Mouse (Mus musculus): ENCODE measurements around the gene N4bp1.

N4bp1 gene

GRCm38 (mm10) chr8:86820756-86821201 is 64.3 kb downstream of the N4bp1 start:
- DNase-seq (ENCODE audit: low read depth): peak; percentile 58

GRCm38 (mm10) chr8:86820186-86820755 is 64.8 kb downstream of the N4bp1 start:
- DNase-seq (ENCODE audit: low read depth): no peak

DNA sequence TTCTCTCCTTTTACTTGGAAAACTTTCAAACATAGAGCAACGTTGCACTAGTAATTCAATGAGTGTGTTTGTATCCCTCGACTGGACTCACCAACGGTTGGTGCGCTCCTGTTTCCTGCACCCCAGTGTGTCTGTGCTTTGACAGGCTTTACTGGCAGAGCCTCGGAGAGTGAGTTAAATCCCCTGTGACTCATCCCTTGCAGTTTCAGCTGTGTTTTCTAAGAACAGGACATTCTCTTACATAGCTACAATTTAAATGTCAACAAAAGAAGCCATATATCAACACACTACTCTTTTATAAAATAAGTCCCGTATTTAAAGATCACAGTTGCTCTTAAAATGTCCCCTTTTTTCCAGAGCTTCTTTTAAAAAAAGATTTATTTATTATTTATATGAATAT is 65.6 kb downstream of the N4bp1 start:
- DNase-seq (ENCODE audit: low read depth): no peak

GRCm38 (mm10) chr8:86808990-86809960 is 75.8 kb downstream of the N4bp1 start:
- DNase-seq (ENCODE audit: low read depth): no peak

DNA sequence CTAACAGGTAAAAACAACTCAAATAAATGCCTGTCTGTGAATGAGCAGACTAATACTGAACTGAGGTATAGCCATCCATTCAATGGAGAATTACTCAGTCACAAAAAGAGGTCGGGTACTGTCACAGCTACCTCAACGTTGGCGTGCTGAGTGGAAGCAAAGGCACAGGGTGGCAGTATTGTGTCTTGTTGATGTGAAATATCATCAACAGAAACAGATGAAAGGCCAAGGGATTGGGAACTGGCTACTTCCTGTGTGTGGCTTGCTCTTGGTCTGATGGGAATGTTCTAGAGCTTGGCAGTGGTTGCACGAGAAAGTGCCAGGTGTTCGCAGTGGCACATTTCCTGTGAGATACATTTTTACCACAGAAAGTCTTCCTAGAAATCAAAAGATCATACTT is 76.8 kb downstream of the N4bp1 start:
- no peak for DNase-seq (ENCODE audit: low read depth)

DNA sequence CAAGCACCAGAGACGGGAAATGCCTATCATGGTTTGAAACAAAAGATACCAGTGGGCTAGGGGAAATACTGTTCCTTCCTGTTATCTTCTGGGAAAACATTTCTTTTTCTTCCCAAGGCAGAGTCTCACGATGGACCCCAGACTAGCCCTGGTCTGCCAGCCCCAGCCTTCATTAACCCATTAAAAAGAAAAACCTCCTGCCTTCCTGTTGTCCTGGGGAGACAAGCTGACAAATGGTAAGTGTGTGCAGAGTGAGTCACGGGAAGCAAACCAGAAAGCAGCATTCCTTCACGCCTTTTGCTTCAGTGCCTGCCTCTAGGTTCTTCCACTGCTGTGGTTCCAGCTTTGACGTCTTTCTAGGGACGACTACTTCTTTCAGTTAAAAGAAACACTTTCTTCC is 83.1 kb downstream of the N4bp1 start:
- DNase-seq (ENCODE audit: low read depth): no peak

DNA sequence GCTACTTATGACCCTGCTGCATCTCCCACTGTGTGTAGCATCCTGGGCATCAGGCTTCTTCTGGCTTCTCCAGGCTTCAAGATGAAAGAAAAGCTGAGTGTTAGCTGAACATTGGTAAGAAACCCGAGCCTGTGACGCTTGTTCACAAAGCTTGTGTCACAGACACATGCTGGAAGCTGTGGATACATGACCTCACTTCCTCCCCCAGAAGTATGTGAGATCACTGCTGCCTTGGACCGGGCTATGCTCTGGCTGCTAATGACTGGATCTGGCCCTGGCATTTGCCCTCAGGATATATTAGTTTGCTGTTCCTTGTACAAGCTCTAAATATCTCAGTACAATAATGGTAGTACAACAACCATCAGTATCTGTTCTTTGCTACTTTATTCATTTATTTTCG is 84.1 kb downstream of the N4bp1 start:
- no peak for DNase-seq (ENCODE audit: low read depth)

- DNase-seq (ENCODE audit: low read depth): no peak
Measured at GRCm38 (mm10) chr8:86798141-86798540, 86.9 kb downstream of the N4bp1 start.

GRCm38 (mm10) chr8:86797705-86798104 is 87.4 kb downstream of the N4bp1 start:
- no peak for DNase-seq (ENCODE audit: low read depth)

GRCm38 (mm10) chr8:86794716-86795115 is 90.3 kb downstream of the N4bp1 start:
- DNase-seq (ENCODE audit: low read depth): no peak

GRCm38 (mm10) chr8:86791542-86791941 is 93.5 kb downstream of the N4bp1 start:
- DNase-seq (ENCODE audit: low read depth): no peak

- no peak for DNase-seq (ENCODE audit: low read depth)
Measured at GRCm38 (mm10) chr8:86789576-86789975, 95.5 kb downstream of the N4bp1 start.

GRCm38 (mm10) chr8:86787891-86788420 is 97.1 kb downstream of the N4bp1 start:
- no peak for DNase-seq (ENCODE audit: low read depth)

DNA sequence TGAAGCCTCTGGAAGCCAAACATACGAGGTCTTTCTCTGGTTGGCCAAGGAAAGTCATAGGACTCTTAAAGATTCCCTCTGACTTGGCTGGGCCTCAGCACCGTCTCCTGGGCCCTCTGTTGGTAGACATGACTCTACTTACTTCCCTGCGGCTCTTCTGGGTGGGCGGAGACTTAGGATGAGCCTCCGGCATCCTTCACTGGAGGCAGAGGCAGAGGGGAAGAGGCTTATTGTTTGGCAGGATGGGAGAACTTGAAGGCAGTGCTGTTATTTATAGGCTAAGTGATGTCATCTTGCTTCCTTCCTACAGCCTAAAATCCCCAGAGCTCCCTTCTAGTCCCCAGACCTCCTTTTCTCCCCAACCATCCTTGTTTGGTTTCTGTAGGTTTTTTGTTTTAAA is 98.6 kb downstream of the N4bp1 start:
- DNase-seq (ENCODE audit: low read depth): no peak

DNA sequence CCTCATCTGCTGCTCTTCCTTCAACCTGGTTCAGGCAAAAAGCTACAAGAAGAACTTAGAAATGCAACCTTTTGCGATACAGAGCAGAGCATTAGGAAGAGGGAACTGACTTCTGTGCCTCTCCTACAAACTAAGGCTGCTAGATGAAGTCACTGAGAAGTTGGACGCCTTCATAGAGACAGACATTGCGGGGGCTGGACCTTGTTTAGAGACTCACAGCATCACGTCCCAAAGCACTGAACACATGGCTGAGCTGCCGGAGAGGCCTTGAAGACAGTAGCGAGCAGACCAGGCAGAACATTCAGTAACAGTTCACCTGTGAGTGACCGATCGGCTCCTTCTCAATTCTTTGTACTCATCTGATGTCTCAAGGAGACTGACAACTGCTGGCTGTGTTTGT is 104.0 kb downstream of the N4bp1 start:
- DNase-seq (ENCODE audit: low read depth): no peak

GRCm38 (mm10) chr8:86779207-86779606 is 105.9 kb downstream of the N4bp1 start:
- no peak for DNase-seq (ENCODE audit: low read depth)

DNA sequence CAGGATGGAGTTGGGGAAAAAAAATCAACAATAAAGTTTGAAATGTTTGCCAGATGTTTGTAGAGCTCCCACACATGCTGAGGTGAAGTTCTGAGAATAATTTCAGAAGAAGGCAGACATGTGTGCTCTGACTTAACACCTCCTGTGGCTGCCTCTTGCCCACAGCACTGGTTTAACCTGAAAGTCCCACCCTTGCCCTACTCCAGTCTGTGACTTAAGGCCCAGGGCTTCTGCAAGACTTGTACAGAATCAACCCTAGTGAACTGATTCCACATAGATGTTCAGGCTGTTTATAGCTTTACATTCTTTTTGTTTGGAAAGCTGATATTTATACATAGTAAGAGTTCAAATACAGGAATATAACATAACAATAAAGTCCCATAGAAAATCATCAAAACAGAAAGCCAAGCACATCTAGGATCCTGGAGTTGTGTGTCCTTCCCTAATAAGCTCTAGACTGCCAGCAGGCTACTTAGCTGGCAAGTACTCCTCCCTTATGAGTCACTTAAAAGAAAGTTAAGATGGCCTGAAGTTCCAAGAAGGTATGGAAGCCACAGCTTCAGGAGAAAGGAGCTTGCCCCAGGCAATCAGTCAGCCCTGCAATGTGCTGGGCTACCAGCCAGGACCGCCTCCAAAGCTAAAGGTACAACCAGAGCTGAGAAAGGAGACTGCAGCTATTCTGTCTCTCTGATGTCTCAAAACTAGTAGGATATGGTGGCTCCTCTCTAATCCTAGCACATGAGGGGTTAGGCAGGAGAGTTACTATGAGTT is 114.9 kb downstream of the N4bp1 start:
- no peak for DNase-seq (ENCODE audit: low read depth)

GRCm38 (mm10) chr8:86768499-86768898 is 116.6 kb downstream of the N4bp1 start:
- no peak for DNase-seq (ENCODE audit: low read depth)

- DNase-seq (ENCODE audit: low read depth): no peak
Measured at GRCm38 (mm10) chr8:86766548-86767211, 118.4 kb downstream of the N4bp1 start.

DNA sequence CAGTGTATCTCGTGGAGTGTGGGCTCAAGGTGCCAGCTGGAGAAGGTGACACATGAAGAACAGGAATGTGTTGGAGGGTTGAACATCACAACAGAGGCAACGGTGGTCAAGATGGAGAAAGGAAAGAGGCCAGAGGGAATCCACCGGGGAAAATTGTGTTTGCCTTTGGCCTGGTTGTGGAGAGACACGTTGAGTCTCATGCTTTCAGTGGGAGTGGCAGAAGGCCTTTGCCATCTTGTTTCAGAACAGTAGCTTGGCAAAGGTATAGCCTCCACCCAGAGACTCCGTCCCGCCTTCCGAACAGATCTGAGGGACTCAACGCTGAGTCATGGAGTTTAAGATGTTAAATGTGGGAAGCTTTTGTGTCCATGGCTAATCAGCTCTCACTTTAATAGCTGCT is 119.4 kb downstream of the N4bp1 start:
- DNase-seq (ENCODE audit: low read depth): no peak

DNA sequence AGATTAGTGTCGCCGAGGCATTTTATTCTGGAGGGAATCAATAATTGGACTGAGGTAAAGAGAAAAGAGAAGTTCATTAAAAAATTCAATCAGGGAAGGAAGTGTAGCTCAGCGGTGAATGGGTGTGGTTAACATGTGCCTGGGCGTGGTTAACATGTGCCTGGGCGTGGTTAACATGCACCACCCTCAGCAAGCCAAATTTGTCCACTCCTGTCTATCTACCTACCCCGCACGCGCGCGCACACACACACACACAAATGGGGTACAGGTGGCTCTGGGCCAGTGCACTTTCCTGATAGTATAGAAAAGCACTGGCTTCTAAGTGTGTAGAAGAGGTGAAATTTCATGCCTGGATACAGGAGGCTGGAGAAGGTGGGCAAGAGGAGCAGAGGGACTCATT is 119.9 kb downstream of the N4bp1 start:
- DNase-seq (ENCODE audit: low read depth): no peak

GRCm38 (mm10) chr8:86762806-86763205 is 122.3 kb downstream of the N4bp1 start:
- no peak for DNase-seq (ENCODE audit: low read depth)
